ENCODE assay signal across 12 mouse cellular contexts in the genomic region with DNA sequence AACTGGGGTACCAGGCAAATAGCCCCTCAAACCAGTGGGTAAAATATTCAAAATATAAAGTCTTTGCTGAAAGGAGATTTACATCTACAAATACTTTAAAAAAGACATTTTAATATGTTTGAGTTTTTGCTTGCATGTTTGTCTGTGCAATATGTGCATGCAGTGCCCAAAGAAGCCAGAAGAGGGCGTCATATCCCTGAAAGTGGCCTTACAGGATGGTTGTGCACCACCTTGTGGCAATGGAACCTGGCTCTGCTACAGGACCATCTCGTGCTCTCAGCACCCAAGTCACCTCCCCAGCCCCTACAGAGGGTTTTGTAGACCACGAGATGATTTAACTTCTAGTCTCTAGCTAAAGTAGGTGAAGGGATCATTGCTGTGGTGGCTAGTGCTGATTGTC. TPM values are rescaled to one million over a fixed set of nuclear protein-coding genes. Genes with fewer than 3 reads are reported as not detected.
DNase-seq lines count a peak whose midpoint lies in the region; ATAC-seq and TF ChIP-seq lines count a peak whose summit lies in the region.
"Had no signal": no experiment of that assay in that cellular context is flagged by ENCODE, and none has a peak within 500 bp of the region (broad histone marks: within the 10 kb centered on the region; RNA-seq: fewer than 3 reads in every experiment).

No protein-coding gene starts in this region.

- H3K4me3 ChIP-seq in liver, postnatal 0 days (ENCODE audit: low read depth, low read length) = no peak overlapping the region

- no peak for TF ChIP-seq POLR2A in brain, embryonic 14.5 days (IDR thresholded peaks at IDR 0.05; ENCODE audit: borderline replicate concordance, extremely low read depth, insufficient read depth, insufficient read length, poor library complexity, severe bottlenecking)

- H3K27ac ChIP-seq in liver, postnatal 0 days (ENCODE audit: low read depth) = no peak overlapping the region

- H3K4me1 ChIP-seq in liver, postnatal 0 days (ENCODE audit: insufficient read depth) = no peaks in the 10 kb centered on the region

- WGBS in liver, postnatal 0 days (ENCODE audit: insufficient replicate concordance) = 32% methylated on average over 3 of the region's 3 CpGs

- no peaks in the 10 kb centered on the region for H3K27me3 ChIP-seq in liver, postnatal 0 days (ENCODE audit: insufficient read depth, low read length)

- no peaks in the 10 kb centered on the region for H3K9me3 ChIP-seq in liver, postnatal 0 days (ENCODE audit: low read length)

- peak; percentile 40 for DNase-seq in cerebellum, adult 11 months
- DNase-seq in cerebellum, adult 8-10 months = no peak
- DNase-seq in liver, postnatal 0 days = no peak
- DNase-seq in liver = no peak
- no peak for DNase-seq in brain, embryonic 14.5 days (ENCODE audit: low read depth)
- peak; percentile 40 for DNase-seq in thymus, postnatal 25 days
- no peak for DNase-seq in left cerebral cortex, adult 11 months (ENCODE audit: low spot score)
- DNase-seq in cerebellum, postnatal 4 days (ENCODE audit: low spot score in 2 of 2) = no peak
- DNase-seq: adrenal gland, postnatal 10 days; right cerebral cortex, adult 18-20 months had no signal

- TF ChIP-seq EP300 in liver, postnatal 0 days (IDR thresholded peaks at IDR 0.05; ENCODE audit: low read depth) = no peak

- H3K4me2 ChIP-seq in liver, postnatal 0 days (ENCODE audit: low read depth, low read length) = no peak overlapping the region

- H3K9ac ChIP-seq in liver, postnatal 0 days (replicated peaks) = no peak overlapping the region

- ATAC-seq in liver, postnatal 0 days = no peak

- peak; percentile 57 for TF ChIP-seq CTCF in liver, postnatal 0 days (IDR thresholded peaks at IDR 0.05; ENCODE audit: low read depth)
- TF ChIP-seq CTCF in brain, embryonic 14.5 days (IDR thresholded peaks at IDR 0.05; ENCODE audit: borderline replicate concordance, extremely low read depth, insufficient read depth, insufficient read length) = peak; percentile 46; the same call in 1 of the 2 replicates

- no peaks in the 10 kb centered on the region for H3K36me3 ChIP-seq in liver, postnatal 0 days (replicated peaks; ENCODE audit: insufficient read depth, low read length)

RNA-seq across cellular contexts. Expression of a gene that starts 8.7 kb away (rescaled TPM):
- 0.90 and 1.0 TPM in 2 replicates for polyA plus RNA-seq in liver, postnatal 0 days (2015; fragmentation: Nextera tagmentation; extraction: Ambion mirVana)
- polyA plus RNA-seq in brain, embryonic 14.5 days (2012; rRNA removed) = 33.0 and 33.4 TPM in 2 replicates

RNA-seq across cellular contexts. Expression of a gene that starts 32.9 kb away (rescaled TPM):
- polyA plus RNA-seq in liver, postnatal 0 days (2015; fragmentation: Nextera tagmentation; extraction: Ambion mirVana) = not detected in 2 replicates
- polyA plus RNA-seq in brain, embryonic 14.5 days (2012; rRNA removed) = not detected in 2 replicates
- polyA plus RNA-seq: C2C12; kidney, embryonic 14.5 days had no signal

Comparison
In these comparisons a context has a peak if more than half of its experiments do, and no peak if none do; other contexts are left out.
1. DNase-seq: peak in cerebellum, adult 11 months (single experiment) and thymus, postnatal 25 days (single experiment); none in cerebellum, adult 8-10 months (single experiment), liver, postnatal 0 days (single experiment), liver (single experiment), brain, embryonic 14.5 days (single experiment), left cerebral cortex, adult 11 months (single experiment) and cerebellum, postnatal 4 days (0 of 2).
2. RNA of a gene that starts 8.7 kb away (polyA plus RNA-seq): 33.0 to 33.4 TPM in brain, embryonic 14.5 days; 0.90 to 1.0 TPM in liver, postnatal 0 days; every median in the first group is over 10 times any median in the second.